Mouse (Mus musculus) hindbrain, embryonic 12.5 days (tissue): Measurements from ENCODE around the gene Suclg2. TPM values are rescaled to one million over a fixed set of nuclear protein-coding genes. Genes with fewer than 3 reads are reported as not detected.

Source experiments
- ATAC-seq: fragments of 200-750 bp; cut with Nextera tagmentation; 2 replicates; pipeline ENCODE4 v1.8.0; 2017; ENCODE audit warnings: moderate TSS enrichment; ENCODE audit not compliant: low FRiP score
- H3K27ac ChIP-seq: fragments of 300-500 bp; sonication (generic); 2 replicates; pipeline ENCODE4 v1.5.1; 2016; ENCODE audit warnings: mild to moderate bottlenecking
- H3K27me3 ChIP-seq: fragments of 300-500 bp; sonication (generic); 2 replicates; pipeline ENCODE4 v1.6.1; 2016; ENCODE audit warnings: mild to moderate bottlenecking
- H3K36me3 ChIP-seq: fragments of 300-500 bp; sonication (generic); 2 replicates; pipeline ENCODE4 v1.6.1; 2016; ENCODE audit warnings: mild to moderate bottlenecking
- H3K4me1 ChIP-seq: fragments of 300-500 bp; sonication (generic); 2 replicates; pipeline ENCODE4 v1.6.1; 2016
- H3K4me2 ChIP-seq: fragments of 300-500 bp; sonication (generic); replicated peaks from 2 replicates; pipeline ENCODE4 v1.6.1; 2016; ENCODE audit warnings: mild to moderate bottlenecking
- H3K4me3 ChIP-seq: fragments of 300-500 bp; sonication (generic); 2 replicates; pipeline ENCODE4 v1.5.1; 2016; ENCODE audit warnings: mild to moderate bottlenecking
- H3K9ac ChIP-seq: fragments of 300-500 bp; sonication (generic); 2 replicates; pipeline ENCODE4 v1.6.1; 2016; ENCODE audit warnings: mild to moderate bottlenecking, moderate library complexity
- H3K9me3 ChIP-seq: fragments of 300-500 bp; sonication (generic); replicated peaks from 2 replicates; pipeline ENCODE4 v1.6.1; 2016; ENCODE audit warnings: mild to moderate bottlenecking
- WGBS: fragments of 180-500 bp; shearing (Covaris S2); methylation state at CpG from one replicate; pipeline ENCODE4 v1.1.7; 2016; 5-methylcytosine and 5-hydroxymethylcytosine counted together
- polyA plus RNA-seq: library from polyadenylated mRNA; unstranded; fragments of >200 nt; fragmentation: Nextera tagmentation; extraction: Ambion mirVana; gene quantifications from 2 replicates; pipeline ENCODE4 v1.2.1, GENCODE M21; 2016

Suclg2 gene
- 31.2 and 32.5 TPM in 2 replicates for polyA plus RNA-seq

DNA sequence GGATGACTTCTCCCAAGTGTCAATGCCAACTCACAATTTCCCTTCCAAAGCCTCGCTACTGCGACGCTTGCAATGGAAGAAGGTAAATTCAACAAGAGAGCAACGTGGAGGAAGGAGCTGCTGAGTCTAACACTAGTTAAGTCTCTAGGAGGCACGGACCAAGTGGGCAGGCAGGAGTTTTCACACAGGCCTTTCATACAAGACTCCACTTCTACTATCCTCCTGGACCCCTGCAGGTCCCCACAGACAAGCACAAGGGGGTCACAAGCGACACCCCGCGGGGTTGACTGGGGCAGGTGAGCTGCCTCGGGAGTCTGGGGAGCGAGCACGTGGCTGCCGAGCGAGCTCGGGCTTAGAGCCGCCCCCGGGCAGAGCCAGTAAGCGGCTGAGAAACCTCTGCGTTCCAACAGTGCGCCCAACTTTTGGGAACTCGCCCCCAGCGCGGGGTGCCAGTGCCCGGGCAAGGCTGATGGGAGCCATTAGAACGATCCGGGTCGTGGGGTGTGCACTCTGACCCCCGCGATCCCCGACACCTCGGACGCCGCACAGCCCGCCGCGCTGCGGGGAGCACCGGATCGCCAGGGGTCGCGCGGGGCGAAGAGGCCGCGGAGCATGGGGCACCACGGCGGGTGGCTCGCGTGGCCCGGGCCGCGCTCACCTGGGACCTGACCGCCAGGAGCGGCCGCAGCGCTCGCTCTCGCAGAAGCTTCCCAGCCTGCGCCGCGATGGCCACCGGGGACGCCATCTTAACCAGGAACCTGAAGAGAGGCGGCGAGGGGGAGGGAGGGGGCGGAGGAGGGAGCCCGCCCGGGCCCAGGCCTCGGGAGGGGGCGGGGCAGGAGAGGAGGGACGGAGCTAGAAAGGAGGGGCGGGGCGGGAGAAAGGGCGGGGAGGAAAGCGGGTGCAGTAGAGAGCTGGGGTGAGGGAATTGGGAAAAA lies at the start of gene Suclg2:
TSS of gene Suclg2 (minus strand) at position 770 of the 938 bp plus-strand sequence.
- under 1% methylated on average over 53 of the region's 74 CpGs for WGBS
- Histone ChIP-seq H3K27me3 (no peaks in the 10 kb centered on the region), H3K4me3 (peak within 1 kb of the TSS; percentile 84), H3K4me1 (peaks cover 5% of the 10 kb centered on the region), H3K27ac (peak within 1 kb of the TSS; percentile 67), H3K36me3 (no peaks in the 10 kb centered on the region), H3K4me2 (peak within 1 kb of the TSS; percentile 82), H3K9me3 (no peaks in the 10 kb centered on the region), H3K9ac (peak within 1 kb of the TSS; percentile 80)
- ATAC-seq, result peak; percentile 91

DNA sequence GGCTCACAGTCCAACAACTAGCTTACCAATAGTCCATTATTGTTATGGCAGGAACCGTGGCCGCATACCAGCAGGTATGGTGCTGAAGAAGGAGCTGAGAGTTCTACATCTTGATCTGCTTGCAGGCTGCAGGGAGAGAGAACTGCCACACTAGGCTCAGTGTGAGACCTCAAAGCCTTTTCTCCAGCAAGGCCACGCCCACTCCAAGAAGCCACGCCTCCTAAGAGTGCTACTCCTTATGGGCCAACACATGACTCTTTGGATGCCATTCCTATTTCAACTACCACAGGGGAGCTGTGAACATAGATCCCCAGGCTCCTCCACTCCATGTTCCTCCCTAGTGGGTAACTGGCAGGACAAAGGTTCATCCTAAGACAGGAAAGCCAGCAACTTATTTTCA lies 48.0 kb upstream of the Suclg2 start:
- WGBS, result 76% methylated on average over 4 of the region's 4 CpGs
- no peak for ATAC-seq
- Histone ChIP-seq H3K4me2 (no peak overlapping the region), H3K36me3 (no peaks in the 10 kb centered on the region), H3K9me3 (no peaks in the 10 kb centered on the region), H3K4me3 (no peak overlapping the region), H3K27ac (no peak overlapping the region), H3K27me3 (no peaks in the 10 kb centered on the region), H3K9ac (no peak overlapping the region), H3K4me1 (no peaks in the 10 kb centered on the region)

DNA sequence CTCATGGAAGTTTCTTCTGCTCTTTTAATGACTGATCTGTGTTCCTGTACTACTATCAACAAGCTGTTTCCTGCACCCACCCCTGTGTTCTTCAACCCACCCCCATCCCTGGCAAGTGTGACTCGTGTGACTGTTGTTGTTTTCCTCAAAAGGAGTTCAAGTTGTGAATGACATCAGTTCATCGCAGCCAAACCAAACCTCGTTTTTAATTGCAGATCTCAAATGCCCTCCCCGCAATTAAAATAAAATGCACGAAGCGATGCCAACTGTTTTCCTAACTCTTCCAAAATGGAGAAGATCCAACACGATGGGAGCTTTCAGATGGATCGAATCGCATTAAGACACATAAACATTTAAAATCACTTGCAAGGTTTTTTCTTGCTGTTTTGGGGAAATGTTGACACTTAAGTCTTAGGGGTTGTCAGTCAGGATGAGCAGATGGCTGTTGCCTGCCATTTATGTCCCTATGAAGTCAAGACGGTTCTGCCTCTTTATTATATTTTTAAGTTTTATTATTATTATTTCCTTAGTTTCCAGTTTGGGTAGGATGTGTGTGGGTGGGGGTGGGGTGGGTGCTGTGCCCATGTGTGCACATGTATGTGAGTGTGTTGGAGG lies 41.1 kb upstream of the Suclg2 start:
- no peak for ATAC-seq
- H3K9ac ChIP-seq, result no peak overlapping the region
- H3K27ac ChIP-seq, result no peak overlapping the region
- no peaks in the 10 kb centered on the region for H3K27me3 ChIP-seq
- no peak overlapping the region for H3K4me2 ChIP-seq
- 91% methylated on average over 10 of the region's 10 CpGs for WGBS
- H3K9me3 ChIP-seq, result no peaks in the 10 kb centered on the region
- no peaks in the 10 kb centered on the region for H3K36me3 ChIP-seq
- H3K4me1 ChIP-seq, result no peaks in the 10 kb centered on the region
- H3K4me3 ChIP-seq, result no peak overlapping the region

- 79% methylated on average over 4 of the region's 4 CpGs for WGBS
- Histone ChIP-seq H3K9me3 (no peaks in the 10 kb centered on the region), H3K4me2 (no peak overlapping the region), H3K36me3 (no peaks in the 10 kb centered on the region), H3K27ac (no peak overlapping the region), H3K27me3 (no peaks in the 10 kb centered on the region), H3K4me1 (no peaks in the 10 kb centered on the region), H3K4me3 (no peak overlapping the region), H3K9ac (no peak overlapping the region)
- ATAC-seq, result no peak
Measured at GRCm38 (mm10) chr6:95742378-95742777, 23.8 kb upstream of the Suclg2 start.

DNA sequence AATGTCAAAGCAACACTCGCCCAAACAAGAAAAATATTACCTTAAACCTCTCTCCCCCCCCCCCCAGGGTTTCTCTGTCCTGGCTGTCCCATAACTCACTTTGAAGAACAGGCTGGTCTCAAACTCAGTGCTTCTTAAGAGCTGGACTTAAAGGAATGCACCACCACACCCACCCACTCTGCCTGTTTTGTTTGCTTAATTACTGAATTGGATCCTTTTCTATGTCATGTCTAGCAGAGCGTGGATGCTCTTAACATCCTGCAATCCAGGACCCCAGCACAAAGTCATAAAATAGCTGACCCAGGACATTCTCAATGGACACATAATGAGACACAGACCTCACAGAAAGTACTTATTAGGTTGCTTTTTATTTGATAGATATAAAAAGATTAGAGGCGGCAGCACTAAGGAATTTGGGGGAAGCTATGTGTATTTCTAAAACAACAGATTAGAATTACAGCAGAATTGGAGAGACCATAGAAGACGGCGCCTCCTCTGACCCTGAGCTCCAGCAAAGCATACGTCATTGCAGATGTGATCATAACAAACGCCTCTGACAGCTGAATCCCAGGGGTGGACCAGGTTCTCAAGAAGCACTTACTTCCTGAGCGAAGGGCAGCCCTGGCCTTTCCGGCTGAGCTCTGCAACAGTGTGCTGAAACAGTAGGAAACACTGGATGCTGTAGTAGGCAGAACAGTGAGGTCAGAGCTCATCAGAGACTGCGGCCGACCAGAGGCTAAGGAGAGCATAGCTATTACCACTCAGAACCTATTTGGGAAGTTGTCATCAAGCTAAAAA lies 13.2 kb upstream of the Suclg2 start:
- WGBS, result 53% methylated on average over 11 of the region's 11 CpGs
- H3K9me3 ChIP-seq, result no peaks in the 10 kb centered on the region
- H3K27ac ChIP-seq, result no peak overlapping the region
- no peak overlapping the region for H3K9ac ChIP-seq
- no peaks in the 10 kb centered on the region for H3K36me3 ChIP-seq
- H3K4me3 ChIP-seq, result no peak overlapping the region
- no peak for ATAC-seq
- H3K4me2 ChIP-seq, result no peak overlapping the region
- H3K27me3 ChIP-seq, result no peaks in the 10 kb centered on the region
- no peaks in the 10 kb centered on the region for H3K4me1 ChIP-seq

- Histone ChIP-seq H3K4me1 (peaks cover 3% of the 10 kb centered on the region; the same call in 1 of the 2 replicates), H3K9me3 (no peaks in the 10 kb centered on the region), H3K4me3 (no peak overlapping the region), H3K27me3 (no peaks in the 10 kb centered on the region), H3K36me3 (no peaks in the 10 kb centered on the region), H3K4me2 (no peak overlapping the region), H3K27ac (no peak overlapping the region), H3K9ac (no peak overlapping the region)
- ATAC-seq, result no peak
- WGBS, result 85% methylated on average over 5 of the region's 5 CpGs
Measured at GRCm38 (mm10) chr6:95729399-95729798, 10.8 kb upstream of the Suclg2 start.

GRCm38 (mm10) chr6:95725281-95725680 lies 6.7 kb upstream of the Suclg2 start:
- Histone ChIP-seq H3K9ac (no peak overlapping the region), H3K27ac (no peak overlapping the region), H3K4me2 (no peak overlapping the region), H3K36me3 (no peaks in the 10 kb centered on the region), H3K9me3 (no peaks in the 10 kb centered on the region), H3K4me1 (peaks cover 3% of the 10 kb centered on the region; the same call in 1 of the 2 replicates), H3K27me3 (no peaks in the 10 kb centered on the region), H3K4me3 (no peak overlapping the region)
- WGBS, result 32% methylated on average over 6 of the region's 6 CpGs
- ATAC-seq, result no peak

DNA sequence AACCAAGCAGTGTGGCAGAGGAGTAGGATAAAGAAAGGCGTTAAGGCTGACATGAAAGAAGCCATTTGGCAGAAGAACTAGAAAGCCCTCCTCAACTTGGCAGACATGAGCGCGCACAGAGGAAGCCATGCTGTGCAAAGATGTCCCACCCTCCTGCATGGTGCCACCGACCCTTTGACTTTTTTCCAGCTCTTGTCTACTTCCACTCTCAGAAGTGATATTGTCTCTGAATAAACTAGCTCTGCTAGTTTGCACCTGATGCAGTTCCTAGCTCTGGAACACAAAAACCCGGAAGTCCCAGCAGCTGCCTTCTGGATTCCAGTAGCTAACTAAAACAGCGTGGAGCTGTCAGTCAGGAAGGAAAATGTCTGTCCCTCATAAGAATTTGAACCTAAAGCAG lies 4.8 kb upstream of the Suclg2 start:
- ATAC-seq, result no peak
- Histone ChIP-seq H3K4me1 (peaks cover 7% of the 10 kb centered on the region), H3K4me2 (no peak overlapping the region), H3K4me3 (no peak overlapping the region), H3K9ac (no peak overlapping the region), H3K36me3 (no peaks in the 10 kb centered on the region), H3K27ac (no peak overlapping the region), H3K9me3 (no peaks in the 10 kb centered on the region), H3K27me3 (no peaks in the 10 kb centered on the region)
- 50% methylated on average over 6 of the region's 6 CpGs for WGBS

- no peak overlapping the region for H3K9ac ChIP-seq
- no peaks in the 10 kb centered on the region for H3K27me3 ChIP-seq
- H3K27ac ChIP-seq, result no peak overlapping the region
- 88% methylated on average over 3 of the region's 3 CpGs for WGBS
- H3K9me3 ChIP-seq, result no peaks in the 10 kb centered on the region
- H3K4me1 ChIP-seq, result peaks cover 4% of the 10 kb centered on the region
- H3K36me3 ChIP-seq, result no peaks in the 10 kb centered on the region
- H3K4me3 ChIP-seq, result no peak overlapping the region
- no peak for ATAC-seq
- H3K4me2 ChIP-seq, result no peak overlapping the region
Measured at GRCm38 (mm10) chr6:95719791-95720190, 1.2 kb upstream of the Suclg2 start.

GRCm38 (mm10) chr6:95718969-95719333 lies 351 bp upstream of the Suclg2 start:
- H3K36me3 ChIP-seq, result no peaks in the 10 kb centered on the region
- no peaks in the 10 kb centered on the region for H3K9me3 ChIP-seq
- peak overlapping the region; percentile 82 for H3K4me2 ChIP-seq
- H3K4me3 ChIP-seq, result peak overlapping the region; percentile 84
- WGBS, result 0% methylated on average over 1 of the region's 1 CpGs
- peak overlapping the region; percentile 80 for H3K9ac ChIP-seq
- peak; percentile 68; the same call in 1 of the 2 replicates for ATAC-seq
- no peaks in the 10 kb centered on the region for H3K27me3 ChIP-seq
- peaks cover 4% of the 10 kb centered on the region for H3K4me1 ChIP-seq
- no peak overlapping the region; the same call in 1 of the 2 replicates for H3K27ac ChIP-seq

- H3K4me2 ChIP-seq, result no peak overlapping the region
- H3K36me3 ChIP-seq, result no peaks in the 10 kb centered on the region
- H3K9me3 ChIP-seq, result no peaks in the 10 kb centered on the region
- no peaks in the 10 kb centered on the region for H3K27me3 ChIP-seq
- no peak overlapping the region for H3K9ac ChIP-seq
- H3K4me1 ChIP-seq, result peaks cover 10% of the 10 kb centered on the region
- WGBS, result 85% methylated on average over 3 of the region's 3 CpGs
- no peak overlapping the region for H3K27ac ChIP-seq
- ATAC-seq, result no peak
- no peak overlapping the region for H3K4me3 ChIP-seq
Measured at GRCm38 (mm10) chr6:95717071-95717470, 1.5 kb downstream of the Suclg2 start.

- no peak overlapping the region for H3K4me3 ChIP-seq
- no peak overlapping the region for H3K27ac ChIP-seq
- no peak overlapping the region for H3K4me2 ChIP-seq
- H3K4me1 ChIP-seq, result peaks cover 10% of the 10 kb centered on the region
- no peak overlapping the region for H3K9ac ChIP-seq
- no peak for ATAC-seq
- 93% methylated on average over 5 of the region's 5 CpGs for WGBS
- H3K36me3 ChIP-seq, result no peaks in the 10 kb centered on the region
- no peaks in the 10 kb centered on the region for H3K27me3 ChIP-seq
- no peaks in the 10 kb centered on the region for H3K9me3 ChIP-seq
Measured at GRCm38 (mm10) chr6:95716476-95716875, 2.1 kb downstream of the Suclg2 start.
